In genomic region chr17:23592926-23593300, GRCm38 (mm10) we compare ENCODE assay signal across 7 mouse cellular contexts. TPM values are rescaled to one million over a fixed set of nuclear protein-coding genes. Genes with fewer than 3 reads are reported as not detected.
DNase-seq lines count a peak whose midpoint lies in the region; ATAC-seq and TF ChIP-seq lines count a peak whose summit lies in the region.

No protein-coding gene starts in this region.

- no peaks in the 10 kb centered on the region for H3K27me3 ChIP-seq in lung, postnatal 0 days (replicated peaks; ENCODE audit: insufficient read depth, low read length)
- no peaks in the 10 kb centered on the region for H3K27me3 ChIP-seq in erythroblast, embryonic 14.5 days (ENCODE audit: control insufficient read depth)
- H3K27me3 ChIP-seq in limb, embryonic 12.5 days = no peaks in the 10 kb centered on the region
- H3K27me3 ChIP-seq in stomach, embryonic 14.5 days (ENCODE audit: control insufficient read depth, insufficient read depth, low read length) = no peaks in the 10 kb centered on the region

- peak overlapping the region; percentile 62 for H3K27ac ChIP-seq in lung, postnatal 0 days (ENCODE audit: low read length)
- H3K27ac ChIP-seq in limb, embryonic 12.5 days = peak overlapping the region; percentile 87
- H3K27ac ChIP-seq in stomach, embryonic 14.5 days (ENCODE audit: low read length) = peak overlapping the region; percentile 64

- ATAC-seq in lung, postnatal 0 days = peak; percentile 57
- peak; percentile 61 for ATAC-seq in limb, embryonic 12.5 days (ENCODE audit: insufficient number of reproducible peaks, insufficient read depth, low FRiP score, low TSS enrichment, low read depth)
- ATAC-seq in stomach, embryonic 14.5 days (ENCODE audit: insufficient number of reproducible peaks, insufficient read depth, low FRiP score, low read depth) = peak; percentile 43; the same call in 1 of the 2 replicates

- H3K4me2 ChIP-seq in lung, postnatal 0 days (replicated peaks; ENCODE audit: low read depth, low read length) = peak overlapping the region; percentile 73
- peak overlapping the region; percentile 74 for H3K4me2 ChIP-seq in limb, embryonic 12.5 days
- H3K4me2 ChIP-seq in stomach, embryonic 14.5 days (replicated peaks; ENCODE audit: low read depth, low read length) = peak overlapping the region; percentile 73

- peak overlapping the region; percentile 40 for H3K4me3 ChIP-seq in lung, postnatal 0 days (ENCODE audit: low read depth, low read length)
- peak overlapping the region; percentile 81 for H3K4me3 ChIP-seq in erythroblast, embryonic 14.5 days (replicated peaks)
- peak overlapping the region; percentile 48 for H3K4me3 ChIP-seq in limb, embryonic 12.5 days (replicated peaks)
- H3K4me3 ChIP-seq in stomach, embryonic 14.5 days (ENCODE audit: low read depth, low read length) = peak overlapping the region; percentile 48

- TF ChIP-seq CTCF in lung, postnatal 0 days (IDR thresholded peaks at IDR 0.05) = no peak

- DNase-seq in lung, postnatal 0 days (ENCODE audit: low spot score) = no peak
- DNase-seq in lung, postnatal 4 days = no peak
- no peak for DNase-seq in right cerebral cortex, postnatal 10 days (ENCODE audit: low spot score in 2 of 2)
- DNase-seq in retina, embryonic 14.5 days (ENCODE audit: low spot score) = no peak

- no peak overlapping the region; the same call in 1 of the 2 replicates for H3K9ac ChIP-seq in lung, postnatal 0 days (replicated peaks; ENCODE audit: low read depth)
- peak overlapping the region; percentile 63; the same call in 1 of the 2 replicates for H3K9ac ChIP-seq in limb, embryonic 12.5 days (replicated peaks)
- peak overlapping the region; percentile 47 for H3K9ac ChIP-seq in stomach, embryonic 14.5 days (replicated peaks; ENCODE audit: low read depth, low read length)

- no peaks in the 10 kb centered on the region for H3K36me3 ChIP-seq in lung, postnatal 0 days (ENCODE audit: insufficient read depth, low read length)
- H3K36me3 ChIP-seq in erythroblast, embryonic 14.5 days (ENCODE audit: control insufficient read depth) = no peaks in the 10 kb centered on the region
- no peaks in the 10 kb centered on the region for H3K36me3 ChIP-seq in limb, embryonic 12.5 days
- H3K36me3 ChIP-seq in stomach, embryonic 14.5 days (ENCODE audit: control insufficient read depth, insufficient read depth, low read length) = no peaks in the 10 kb centered on the region

- no peak for TF ChIP-seq EP300 in lung, postnatal 0 days (IDR thresholded peaks at IDR 0.05)

- WGBS in lung, postnatal 0 days = 8% methylated on average over 13 of the region's 13 CpGs
- 15% methylated on average over 13 of the region's 13 CpGs for WGBS in limb, embryonic 12.5 days
- WGBS in stomach, embryonic 14.5 days = 8% methylated on average over 13 of the region's 13 CpGs

- no peaks in the 10 kb centered on the region for H3K9me3 ChIP-seq in lung, postnatal 0 days (ENCODE audit: low read length)
- H3K9me3 ChIP-seq in erythroblast, embryonic 14.5 days (ENCODE audit: control insufficient read depth, low read length) = no peaks in the 10 kb centered on the region
- H3K9me3 ChIP-seq in limb, embryonic 12.5 days = no peaks in the 10 kb centered on the region
- no peaks in the 10 kb centered on the region for H3K9me3 ChIP-seq in stomach, embryonic 14.5 days (ENCODE audit: control insufficient read depth, low read depth, low read length)

- 0 out of 2 replicates have a peak, but pooled peaks cover 3% of the 10 kb centered on the region for H3K4me1 ChIP-seq in lung, postnatal 0 days (ENCODE audit: insufficient read depth, low read depth, low read length)
- peaks cover 20% of the 10 kb centered on the region for H3K4me1 ChIP-seq in erythroblast, embryonic 14.5 days (ENCODE audit: control insufficient read depth)
- H3K4me1 ChIP-seq in limb, embryonic 12.5 days (replicated peaks) = peaks cover 3% of the 10 kb centered on the region; the same call in 1 of the 2 replicates
- H3K4me1 ChIP-seq in stomach, embryonic 14.5 days (ENCODE audit: control insufficient read depth, insufficient read depth, low read length) = no peaks in the 10 kb centered on the region

RNA-seq across cellular contexts. Expression of gene Zfp13, which starts 6.4 kb away (rescaled TPM):
- polyA plus RNA-seq in lung, postnatal 0 days (2015; fragmentation: Nextera tagmentation; extraction: Ambion mirVana) = 5.0 and 5.5 TPM in 2 replicates
- polyA plus RNA-seq in erythroblast, embryonic 14.5 days (2012) = 0.03 TPM in 1 of 2 replicates, not detected in the other
- polyA plus RNA-seq in limb, embryonic 12.5 days (2016; fragmentation: Nextera tagmentation; extraction: Ambion mirVana) = 22.0 and 25.5 TPM in 2 replicates
- 13.6 and 15.7 TPM in 2 replicates for polyA plus RNA-seq in stomach, embryonic 14.5 days (2014; fragmentation: Nextera tagmentation; extraction: Ambion mirVana)

RNA-seq across cellular contexts. Expression of gene Zscan10, which starts 7.7 kb away (rescaled TPM):
- polyA plus RNA-seq in lung, postnatal 0 days (2015; fragmentation: Nextera tagmentation; extraction: Ambion mirVana) = not detected in 2 replicates
- polyA plus RNA-seq in erythroblast, embryonic 14.5 days (2012) = not detected in 2 replicates
- 0.37 and 0.45 TPM in 2 replicates for polyA plus RNA-seq in limb, embryonic 12.5 days (2016; fragmentation: Nextera tagmentation; extraction: Ambion mirVana)
- polyA plus RNA-seq in stomach, embryonic 14.5 days (2014; fragmentation: Nextera tagmentation; extraction: Ambion mirVana) = 0.10 TPM in 1 of 2 replicates, not detected in the other

RNA-seq across cellular contexts. Expression of gene Zfp213, which starts 28.9 kb away (rescaled TPM):
- 10.5 and 11.5 TPM in 2 replicates for polyA plus RNA-seq in lung, postnatal 0 days (2015; fragmentation: Nextera tagmentation; extraction: Ambion mirVana)
- 0.22 and 0.26 TPM in 2 replicates for polyA plus RNA-seq in erythroblast, embryonic 14.5 days (2012)
- polyA plus RNA-seq in limb, embryonic 12.5 days (2016; fragmentation: Nextera tagmentation; extraction: Ambion mirVana) = 24.7 and 26.6 TPM in 2 replicates
- 18.1 and 18.9 TPM in 2 replicates for polyA plus RNA-seq in stomach, embryonic 14.5 days (2014; fragmentation: Nextera tagmentation; extraction: Ambion mirVana)

RNA-seq across cellular contexts. Expression of gene Mmp25, which starts 52.2 kb away (rescaled TPM):
- polyA plus RNA-seq in lung, postnatal 0 days (2015; fragmentation: Nextera tagmentation; extraction: Ambion mirVana) = 0.29 and 0.36 TPM in 2 replicates
- not detected in 2 replicates for polyA plus RNA-seq in erythroblast, embryonic 14.5 days (2012)
- 0.92 and 0.99 TPM in 2 replicates for polyA plus RNA-seq in limb, embryonic 12.5 days (2016; fragmentation: Nextera tagmentation; extraction: Ambion mirVana)
- polyA plus RNA-seq in stomach, embryonic 14.5 days (2014; fragmentation: Nextera tagmentation; extraction: Ambion mirVana) = 0.74 and 0.77 TPM in 2 replicates
